Mouse (Mus musculus): ENCODE results near the gene Trank1. TPM values are rescaled to one million over a fixed set of nuclear protein-coding genes. Genes with fewer than 3 reads are reported as not detected.

The Trank1 gene
- polyA plus RNA-seq, 1 experiment from 2014 or later: 0.06 TPM

- Histone ChIP-seq H3K4me1 (replicated peaks) (no peaks in the 10 kb centered on the region), H3K4me2 (no peak overlapping the region), H3K27me3 (no peaks in the 10 kb centered on the region), H3K9ac (no peak overlapping the region), H3K27ac (replicated peaks) (no peak overlapping the region), H3K4me3 (replicated peaks) (no peak overlapping the region), H3K9me3 (replicated peaks) (no peaks in the 10 kb centered on the region), H3K36me3 (replicated peaks) (no peaks in the 10 kb centered on the region)
- ATAC-seq (ENCODE audit: insufficient read depth): no peak
- WGBS (ENCODE audit: insufficient replicate concordance): 53% methylated on average over 4 of the region's 4 CpGs
These were observed 114.4 kb downstream of the Trank1 start for GRCm38 (mm10) chr9:111425952-111426351.

GRCm38 (mm10) chr9:111427891-111428555, 116.5 kb downstream of the Trank1 start:
- Histone ChIP-seq H3K4me2 (no peak overlapping the region), H3K4me3 (replicated peaks) (no peak overlapping the region), H3K4me1 (replicated peaks) (no peaks in the 10 kb centered on the region), H3K9me3 (replicated peaks) (no peaks in the 10 kb centered on the region), H3K36me3 (replicated peaks) (no peaks in the 10 kb centered on the region), H3K27ac (replicated peaks) (no peak overlapping the region), H3K9ac (no peak overlapping the region), H3K27me3 (no peaks in the 10 kb centered on the region)
- ATAC-seq (ENCODE audit: insufficient read depth): no peak
- WGBS (ENCODE audit: insufficient replicate concordance): 62% methylated on average over 9 of the region's 9 CpGs

DNA sequence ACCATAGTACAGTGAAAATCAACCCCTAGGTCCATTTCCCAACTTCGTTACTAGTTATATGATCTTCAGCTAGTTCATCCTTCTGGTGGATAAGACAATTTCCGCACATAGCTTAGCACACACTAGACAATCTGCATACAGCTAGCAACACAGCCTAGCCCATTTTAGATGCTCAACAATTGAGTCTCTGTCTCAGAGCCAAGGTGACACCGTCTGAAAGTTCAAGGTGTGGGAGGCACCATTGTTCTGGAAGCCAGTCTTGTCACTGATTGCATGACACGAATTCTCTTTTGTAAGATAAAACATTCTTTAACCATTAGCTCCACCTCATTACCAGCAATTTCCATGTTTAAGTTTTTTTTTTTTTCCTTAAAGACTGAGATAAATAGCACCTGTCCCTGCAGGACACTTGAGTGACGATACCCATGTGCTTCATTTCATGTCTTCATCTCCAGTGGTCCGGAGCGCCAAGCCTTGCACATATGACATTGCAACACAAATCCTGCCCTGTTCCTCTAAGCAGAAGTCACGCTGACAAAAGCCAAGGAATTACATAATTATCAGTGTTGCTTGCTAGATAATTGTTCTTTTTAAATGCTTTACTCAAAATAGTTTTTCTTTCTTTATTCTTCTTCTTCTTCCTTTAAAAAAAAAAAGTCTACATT, 117.3 kb downstream of the Trank1 start:
- Histone ChIP-seq H3K36me3 (replicated peaks) (no peaks in the 10 kb centered on the region), H3K27me3 (no peaks in the 10 kb centered on the region), H3K4me2 (no peak overlapping the region), H3K4me1 (replicated peaks) (no peaks in the 10 kb centered on the region), H3K9me3 (replicated peaks) (no peaks in the 10 kb centered on the region), H3K4me3 (replicated peaks) (no peak overlapping the region), H3K9ac (no peak overlapping the region), H3K27ac (replicated peaks) (no peak overlapping the region)
- ATAC-seq (ENCODE audit: insufficient read depth): no peak
- 58% methylated on average over 8 of the region's 8 CpGs for WGBS (ENCODE audit: insufficient replicate concordance)

GRCm38 (mm10) chr9:111429363-111429750, 117.8 kb downstream of the Trank1 start:
- Histone ChIP-seq H3K4me2 (no peak overlapping the region), H3K4me3 (replicated peaks) (no peak overlapping the region), H3K9me3 (replicated peaks) (no peaks in the 10 kb centered on the region), H3K27ac (replicated peaks) (no peak overlapping the region), H3K27me3 (no peaks in the 10 kb centered on the region), H3K36me3 (replicated peaks) (no peaks in the 10 kb centered on the region), H3K9ac (no peak overlapping the region), H3K4me1 (replicated peaks) (no peaks in the 10 kb centered on the region)
- 37% methylated on average over 2 of the region's 2 CpGs for WGBS (ENCODE audit: insufficient replicate concordance)
- ATAC-seq (ENCODE audit: insufficient read depth): no peak

- WGBS (ENCODE audit: insufficient replicate concordance): 63% methylated on average over 2 of the region's 2 CpGs
- ATAC-seq (ENCODE audit: insufficient read depth): no peak
These were observed 123.9 kb downstream of the Trank1 start for GRCm38 (mm10) chr9:111435429-111435828.

DNA sequence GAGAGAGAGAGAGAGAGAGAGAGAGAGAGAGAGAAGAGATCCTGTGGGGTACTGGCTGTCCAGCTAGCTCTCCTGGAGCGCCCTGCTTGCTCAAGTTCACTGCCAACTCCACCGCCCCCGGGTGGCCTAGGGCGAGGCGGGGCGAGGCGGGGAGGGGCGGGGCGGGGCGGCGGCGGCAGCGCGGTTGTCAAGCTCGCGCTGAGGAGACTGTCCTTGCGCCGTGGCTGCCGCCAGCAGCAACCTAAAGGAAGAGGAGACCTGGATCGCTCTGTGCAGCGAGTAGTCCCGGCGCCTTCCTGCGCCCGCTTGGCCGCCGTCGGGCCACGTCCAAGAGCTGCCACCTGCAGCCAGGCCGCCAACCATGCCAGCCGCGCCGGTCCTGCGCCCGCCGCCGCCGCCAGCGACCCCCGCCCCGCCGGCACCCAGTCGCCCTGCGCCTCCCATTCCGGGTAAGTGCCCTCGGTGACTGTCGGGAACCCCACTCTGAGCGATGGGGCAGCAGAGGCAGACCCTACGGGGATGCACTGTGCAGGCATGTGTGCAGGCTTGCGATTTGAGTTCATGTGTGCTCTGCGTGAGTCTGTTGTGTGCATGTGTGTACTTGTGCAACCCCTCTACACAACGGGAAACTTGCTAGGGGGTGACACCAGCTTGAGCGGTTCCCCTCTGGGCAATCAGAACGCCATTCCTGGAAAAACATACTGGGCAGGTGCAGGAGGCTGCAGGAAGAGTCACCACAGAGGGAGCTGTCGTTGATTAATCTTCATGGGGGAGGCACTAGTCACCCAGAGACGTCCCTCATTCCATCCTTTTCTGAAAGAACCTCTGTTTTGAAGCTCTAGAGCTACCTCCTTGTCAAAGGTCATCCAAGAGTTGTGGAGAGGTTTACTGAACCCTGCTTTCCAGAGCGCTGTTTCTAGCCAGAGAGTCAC, 127.6 kb downstream of the Trank1 start, which contains the start of gene Dclk3:
Gene Dclk3 (plus strand): TSS at position 178 of the 932 bp plus-strand sequence.
- H3K27ac ChIP-seq (replicated peaks): no peak within 1 kb of the TSS
- peaks cover 4% of the 10 kb centered on the region for H3K4me1 ChIP-seq (replicated peaks)
- H3K27me3 ChIP-seq: peaks cover 42% of the 10 kb centered on the region
- no peaks in the 10 kb centered on the region for H3K36me3 ChIP-seq (replicated peaks)
- H3K4me2 ChIP-seq: peak within 1 kb of the TSS; percentile 65
- H3K9ac ChIP-seq: no peak within 1 kb of the TSS
- H3K4me3 ChIP-seq (replicated peaks): peak within 1 kb of the TSS; percentile 44
- 4% methylated on average over 50 of the region's 57 CpGs for WGBS (ENCODE audit: insufficient replicate concordance)
- no peaks in the 10 kb centered on the region for H3K9me3 ChIP-seq (replicated peaks)
- no peak for ATAC-seq (ENCODE audit: insufficient read depth)

More at GRCm38 (mm10) chr9:111435429-111435828, 123.9 kb downstream of the Trank1 start:
- Histone ChIP-seq H3K4me1 (replicated peaks) (peaks cover 4% of the 10 kb centered on the region), H3K4me2 (no peak overlapping the region), H3K27me3 (peaks cover 34% of the 10 kb centered on the region), H3K9me3 (replicated peaks) (no peaks in the 10 kb centered on the region), H3K4me3 (replicated peaks) (no peak overlapping the region), H3K9ac (no peak overlapping the region), H3K36me3 (replicated peaks) (no peaks in the 10 kb centered on the region), H3K27ac (replicated peaks) (no peak overlapping the region)

DNA sequence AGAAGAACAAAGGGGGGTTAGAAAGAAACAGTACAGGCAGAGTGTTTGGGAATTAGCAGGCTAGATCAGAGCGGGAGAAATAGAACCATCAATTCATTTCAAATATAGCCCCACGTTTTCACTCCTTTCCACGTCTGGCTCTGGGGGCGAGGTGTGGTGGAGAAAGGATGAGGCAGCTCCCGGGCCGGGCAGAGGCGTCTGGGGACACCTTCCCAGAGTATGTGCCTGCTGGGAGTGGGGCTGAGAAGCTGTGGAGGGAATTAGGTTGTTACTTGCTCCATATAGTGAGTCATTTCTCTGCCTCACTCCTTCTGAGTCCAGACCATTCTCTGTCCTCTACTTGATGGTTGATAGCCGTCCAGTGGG, 128.3 kb downstream of the Trank1 start:
- Histone ChIP-seq H3K27me3 (peaks cover 42% of the 10 kb centered on the region), H3K9me3 (replicated peaks) (no peaks in the 10 kb centered on the region), H3K27ac (replicated peaks) (no peak overlapping the region), H3K36me3 (replicated peaks) (no peaks in the 10 kb centered on the region), H3K9ac (no peak overlapping the region), H3K4me1 (replicated peaks) (peaks cover 4% of the 10 kb centered on the region), H3K4me2 (no peak overlapping the region), H3K4me3 (replicated peaks) (no peak overlapping the region)
- no peak for ATAC-seq (ENCODE audit: insufficient read depth)
- WGBS (ENCODE audit: insufficient replicate concordance): 42% methylated on average over 8 of the region's 8 CpGs

DNA sequence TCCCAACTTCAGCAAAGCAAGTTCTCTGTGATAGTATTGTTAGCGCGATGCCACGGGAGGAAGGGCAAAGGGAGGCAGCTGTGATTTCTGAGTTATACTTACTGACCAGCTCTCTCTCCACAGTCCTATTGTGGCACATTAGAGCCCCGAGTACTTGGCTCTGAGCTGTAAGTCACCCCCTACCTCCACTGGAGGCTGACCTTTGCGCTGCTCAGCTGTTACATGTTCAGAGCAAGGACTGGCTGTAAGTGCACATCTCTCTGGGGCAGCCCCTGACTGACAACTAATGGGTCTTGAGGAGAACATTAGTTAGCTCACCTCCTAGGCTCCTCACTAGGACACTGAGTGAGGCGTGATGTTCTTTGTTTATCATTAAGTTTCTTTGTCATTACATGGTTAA, 128.9 kb downstream of the Trank1 start:
- Histone ChIP-seq H3K9me3 (replicated peaks) (no peaks in the 10 kb centered on the region), H3K4me2 (no peak overlapping the region), H3K36me3 (replicated peaks) (no peaks in the 10 kb centered on the region), H3K9ac (no peak overlapping the region), H3K27me3 (peaks cover 42% of the 10 kb centered on the region), H3K4me1 (replicated peaks) (peaks cover 4% of the 10 kb centered on the region), H3K4me3 (replicated peaks) (no peak overlapping the region), H3K27ac (replicated peaks) (no peak overlapping the region)
- WGBS (ENCODE audit: insufficient replicate concordance): 65% methylated on average over 6 of the region's 6 CpGs
- no peak for ATAC-seq (ENCODE audit: insufficient read depth)

DNA sequence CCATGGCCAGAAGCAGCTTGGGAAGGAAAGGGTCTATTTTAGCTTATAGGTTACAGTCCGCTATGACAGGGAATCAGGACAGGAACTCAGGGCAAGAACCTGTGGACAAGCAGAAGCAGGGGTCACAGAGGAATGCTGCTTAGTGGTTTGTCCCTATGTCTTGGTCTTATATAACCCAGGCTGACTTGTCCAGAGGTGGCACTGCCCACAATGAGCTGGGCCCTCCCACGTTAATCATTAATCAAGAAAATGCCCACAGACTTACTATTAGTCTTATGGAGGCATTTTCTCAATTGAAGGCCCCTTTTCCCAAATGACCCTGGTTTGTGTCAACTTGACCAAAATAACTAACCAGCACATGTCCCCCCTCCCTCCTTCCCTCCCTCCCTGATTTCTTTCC, 129.6 kb downstream of the Trank1 start:
- H3K27me3 ChIP-seq: peaks cover 42% of the 10 kb centered on the region
- H3K4me2 ChIP-seq: no peak overlapping the region
- H3K36me3 ChIP-seq (replicated peaks): no peaks in the 10 kb centered on the region
- ATAC-seq (ENCODE audit: insufficient read depth): no peak
- WGBS (ENCODE audit: insufficient replicate concordance): 70% methylated on average over 2 of the region's 2 CpGs
- H3K4me1 ChIP-seq (replicated peaks): peaks cover 4% of the 10 kb centered on the region
- no peak overlapping the region for H3K4me3 ChIP-seq (replicated peaks)
- no peaks in the 10 kb centered on the region for H3K9me3 ChIP-seq (replicated peaks)
- H3K27ac ChIP-seq (replicated peaks): no peak overlapping the region
- H3K9ac ChIP-seq: no peak overlapping the region

Data from liver, embryonic 15.5 days (tissue).